Mouse (Mus musculus) heart, adult 2 months (tissue): ENCODE data around the gene Zc3hav1.

ENCODE experiments used
- CTCF ChIP-seq: fragments of 200-600 bp; IDR thresholded peaks from 2 replicates; pipeline ENCODE4 v1.8.1; 2022; ENCODE audit warnings: antibody characterized with exemption, mild to moderate bottlenecking, moderate library complexity
- EP300 ChIP-seq: fragments of 200-500 bp; IDR thresholded peaks from 2 replicates; pipeline ENCODE4 v1.6.1; 2011; ENCODE audit warnings: low read depth, low read length, control low read depth; ENCODE audit not compliant: insufficient read depth
- POLR2A ChIP-seq: fragments of 200-500 bp; IDR thresholded peaks from 2 replicates; pipeline ENCODE4 v1.6.1; 2011; ENCODE audit warnings: mild to moderate bottlenecking, low read depth, low read length, control low read depth; ENCODE audit not compliant: insufficient read depth

- TF ChIP-seq CTCF (no peak), EP300 (no peak), POLR2A (no peak)
These were observed 92.5 kb downstream of the Zc3hav1 start for GRCm38 (mm10) chr6:38261877-38262276.
